Mouse (Mus musculus): ENCODE results near the gene Nr4a1.

DNA sequence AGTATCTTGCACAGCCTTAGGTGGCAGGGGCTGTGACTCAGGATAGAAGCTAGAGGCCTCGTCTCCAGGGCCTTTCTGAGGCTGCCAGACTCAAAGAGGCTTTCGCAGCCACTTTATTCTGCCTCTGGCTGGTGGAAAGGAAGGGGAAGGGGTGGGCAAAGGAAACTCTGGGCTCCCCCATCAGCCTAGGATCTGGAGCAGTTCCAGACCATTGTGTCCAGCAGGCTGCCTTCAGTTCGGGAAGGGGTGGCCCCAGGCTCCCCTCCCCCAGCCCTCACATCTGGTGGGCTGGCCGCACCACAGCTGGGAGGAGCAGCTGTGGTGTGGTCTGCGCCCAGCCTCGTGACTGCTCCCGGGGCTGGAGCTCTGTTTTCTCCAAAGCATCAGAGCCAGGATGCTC is 26.1 kb upstream of the Nr4a1 start:
- TF ChIP-seq CTCF (IDR thresholded peaks at IDR 0.05; ENCODE audit: extremely low read depth, insufficient read depth, insufficient read length, insufficient replicate concordance) (no peak), POLR2A (IDR thresholded peaks at IDR 0.05; ENCODE audit: low read depth, low read length) (no peak)
